Mouse (Mus musculus): ENCODE results near the gene Fads3. TPM values are rescaled to one million over a fixed set of nuclear protein-coding genes. Genes with fewer than 3 reads are reported as not detected.
A peak's percentile ranks its signal among the peaks of the same experiment; 100 is the strongest.

Gene Fads3
- polyA plus RNA-seq, 1 experiment from 2014 or later, result 3.3 TPM

DNA sequence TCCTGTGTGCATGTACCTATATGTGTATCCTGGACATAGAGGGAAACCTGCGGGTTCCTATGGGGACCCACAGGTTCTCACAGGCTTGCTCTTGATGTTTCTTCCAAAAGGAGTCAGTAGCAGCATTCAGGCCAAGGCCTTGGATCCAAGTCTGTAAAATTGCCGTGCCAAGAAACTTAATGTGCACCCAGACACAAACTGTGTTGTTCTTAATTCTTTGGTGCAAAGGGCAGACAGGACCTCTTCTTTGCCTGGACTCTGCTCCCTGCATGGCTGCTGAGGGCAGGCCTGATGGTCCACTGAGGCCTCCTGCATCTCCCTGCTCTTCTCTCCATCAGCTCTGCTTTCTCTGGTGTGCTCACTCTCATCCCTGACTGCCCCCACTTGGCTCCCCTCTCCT is 11.6 kb upstream of the Fads3 start:
- H3K4me1 ChIP-seq (ENCODE audit: control insufficient read depth, insufficient read depth, low read length), result 0 out of 2 replicates have a peak, but pooled peaks cover 3% of the 10 kb centered on the region
- ATAC-seq (ENCODE audit: insufficient number of reproducible peaks, low FRiP score, low TSS enrichment, low read depth) (no peak), DNase-seq (ENCODE audit: low spot score) (no peak)
- peaks cover 6% of the 10 kb centered on the region for H3K36me3 ChIP-seq (ENCODE audit: control insufficient read depth, insufficient read depth, low read length)
- H3K4me3 ChIP-seq (ENCODE audit: low read depth, low read length), result no peak overlapping the region
- no peaks in the 10 kb centered on the region for H3K27me3 ChIP-seq (ENCODE audit: control insufficient read depth, insufficient read depth, low read length)
- H3K9me3 ChIP-seq (ENCODE audit: control insufficient read depth, low read length), result no peaks in the 10 kb centered on the region
- H3K9ac ChIP-seq (ENCODE audit: low read length), result no peak overlapping the region
- H3K4me2 ChIP-seq (ENCODE audit: low read depth, severe bottlenecking), result no peak overlapping the region
- H3K27ac ChIP-seq (replicated peaks; ENCODE audit: low read depth, low read length), result no peak overlapping the region
- 90% methylated on average over 2 of the region's 2 CpGs for WGBS

- 0 out of 2 replicates have a peak, but pooled peaks have one; percentile 36 for ATAC-seq (ENCODE audit: insufficient number of reproducible peaks, low FRiP score, low TSS enrichment, low read depth)
- H3K36me3 ChIP-seq (ENCODE audit: control insufficient read depth, insufficient read depth, low read length), result peaks cover 2% of the 10 kb centered on the region; the same call in 1 of the 2 replicates
These were observed 8.0 kb upstream of the Fads3 start for GRCm38 (mm10) chr19:10033211-10033973.

GRCm38 (mm10) chr19:10034356-10034755 is 7.0 kb upstream of the Fads3 start:
- ATAC-seq (ENCODE audit: insufficient number of reproducible peaks, low FRiP score, low TSS enrichment, low read depth), result no peak
- Histone ChIP-seq H3K27ac (replicated peaks; ENCODE audit: low read depth, low read length) (no peak overlapping the region), H3K4me3 (ENCODE audit: low read depth, low read length) (no peak overlapping the region), H3K9ac (ENCODE audit: low read length) (no peak overlapping the region), H3K27me3 (ENCODE audit: control insufficient read depth, insufficient read depth, low read length) (no peaks in the 10 kb centered on the region), H3K36me3 (ENCODE audit: control insufficient read depth, insufficient read depth, low read length) (peaks cover 2% of the 10 kb centered on the region; the same call in 1 of the 2 replicates), H3K4me2 (ENCODE audit: low read depth, severe bottlenecking) (no peak overlapping the region), H3K9me3 (ENCODE audit: control insufficient read depth, low read length) (no peaks in the 10 kb centered on the region), H3K4me1 (ENCODE audit: control insufficient read depth, insufficient read depth, low read length) (no peaks in the 10 kb centered on the region)
- WGBS, result 92% methylated on average over 5 of the region's 5 CpGs
- DNase-seq (ENCODE audit: low spot score), result no peak

More at GRCm38 (mm10) chr19:10033211-10033973, 8.0 kb upstream of the Fads3 start:
- H3K4me1 ChIP-seq (ENCODE audit: control insufficient read depth, insufficient read depth, low read length), result no peaks in the 10 kb centered on the region
- WGBS, result 43% methylated on average over 8 of the region's 8 CpGs
- H3K27me3 ChIP-seq (ENCODE audit: control insufficient read depth, insufficient read depth, low read length), result no peaks in the 10 kb centered on the region
- no peak overlapping the region for H3K4me3 ChIP-seq (ENCODE audit: low read depth, low read length)
- no peak overlapping the region for H3K4me2 ChIP-seq (ENCODE audit: low read depth, severe bottlenecking)
- no peak overlapping the region for H3K27ac ChIP-seq (replicated peaks; ENCODE audit: low read depth, low read length)
- H3K9ac ChIP-seq (ENCODE audit: low read length), result no peak overlapping the region
- DNase-seq (ENCODE audit: low spot score), result peak; percentile 70
- no peaks in the 10 kb centered on the region for H3K9me3 ChIP-seq (ENCODE audit: control insufficient read depth, low read length)

GRCm38 (mm10) chr19:10034785-10035447 is 6.5 kb upstream of the Fads3 start:
- ATAC-seq (ENCODE audit: insufficient number of reproducible peaks, low FRiP score, low TSS enrichment, low read depth) (peak; percentile 53), DNase-seq (ENCODE audit: low spot score) (peak; percentile 92)
- H3K4me2 ChIP-seq (ENCODE audit: low read depth, severe bottlenecking), result no peak overlapping the region
- no peaks in the 10 kb centered on the region for H3K4me1 ChIP-seq (ENCODE audit: control insufficient read depth, insufficient read depth, low read length)
- H3K9me3 ChIP-seq (ENCODE audit: control insufficient read depth, low read length), result no peaks in the 10 kb centered on the region
- H3K36me3 ChIP-seq (ENCODE audit: control insufficient read depth, insufficient read depth, low read length), result no peaks in the 10 kb centered on the region
- 59% methylated on average over 8 of the region's 8 CpGs for WGBS
- no peak overlapping the region for H3K9ac ChIP-seq (ENCODE audit: low read length)
- no peak overlapping the region for H3K27ac ChIP-seq (replicated peaks; ENCODE audit: low read depth, low read length)
- no peak overlapping the region for H3K4me3 ChIP-seq (ENCODE audit: low read depth, low read length)
- no peaks in the 10 kb centered on the region for H3K27me3 ChIP-seq (ENCODE audit: control insufficient read depth, insufficient read depth, low read length)

GRCm38 (mm10) chr19:10037534-10037933 is 3.8 kb upstream of the Fads3 start:
- H3K9me3 ChIP-seq (ENCODE audit: control insufficient read depth, low read length), result no peaks in the 10 kb centered on the region
- H3K4me1 ChIP-seq (ENCODE audit: control insufficient read depth, insufficient read depth, low read length), result peaks cover 6% of the 10 kb centered on the region
- no peak overlapping the region for H3K27ac ChIP-seq (replicated peaks; ENCODE audit: low read depth, low read length)
- DNase-seq (ENCODE audit: low spot score) (no peak), ATAC-seq (ENCODE audit: insufficient number of reproducible peaks, low FRiP score, low TSS enrichment, low read depth) (no peak)
- no peak overlapping the region for H3K4me3 ChIP-seq (ENCODE audit: low read depth, low read length)
- WGBS, result 66% methylated on average over 2 of the region's 2 CpGs
- no peak overlapping the region for H3K4me2 ChIP-seq (ENCODE audit: low read depth, severe bottlenecking)
- H3K36me3 ChIP-seq (ENCODE audit: control insufficient read depth, insufficient read depth, low read length), result no peaks in the 10 kb centered on the region
- no peaks in the 10 kb centered on the region for H3K27me3 ChIP-seq (ENCODE audit: control insufficient read depth, insufficient read depth, low read length)
- no peak overlapping the region for H3K9ac ChIP-seq (ENCODE audit: low read length)

- Histone ChIP-seq H3K9me3 (ENCODE audit: control insufficient read depth, low read length) (no peaks in the 10 kb centered on the region), H3K9ac (ENCODE audit: low read length) (no peak overlapping the region), H3K4me2 (ENCODE audit: low read depth, severe bottlenecking) (no peak overlapping the region), H3K36me3 (ENCODE audit: control insufficient read depth, insufficient read depth, low read length) (no peaks in the 10 kb centered on the region), H3K27me3 (ENCODE audit: control insufficient read depth, insufficient read depth, low read length) (no peaks in the 10 kb centered on the region), H3K27ac (replicated peaks; ENCODE audit: low read depth, low read length) (no peak overlapping the region), H3K4me1 (ENCODE audit: control insufficient read depth, insufficient read depth, low read length) (peaks cover 6% of the 10 kb centered on the region), H3K4me3 (ENCODE audit: low read depth, low read length) (no peak overlapping the region)
- no peak for DNase-seq (ENCODE audit: low spot score)
- 85% methylated on average over 3 of the region's 3 CpGs for WGBS
- ATAC-seq (ENCODE audit: insufficient number of reproducible peaks, low FRiP score, low TSS enrichment, low read depth), result no peak
These were observed 3.0 kb upstream of the Fads3 start for GRCm38 (mm10) chr19:10038364-10038763.

- H3K4me1 ChIP-seq (ENCODE audit: control insufficient read depth, insufficient read depth, low read length), result peaks cover 6% of the 10 kb centered on the region
- 13% methylated on average over 3 of the region's 3 CpGs for WGBS
- H3K36me3 ChIP-seq (ENCODE audit: control insufficient read depth, insufficient read depth, low read length), result no peaks in the 10 kb centered on the region
- H3K27ac ChIP-seq (replicated peaks; ENCODE audit: low read depth, low read length), result no peak overlapping the region
- no peaks in the 10 kb centered on the region for H3K27me3 ChIP-seq (ENCODE audit: control insufficient read depth, insufficient read depth, low read length)
- no peak overlapping the region for H3K4me3 ChIP-seq (ENCODE audit: low read depth, low read length)
- no peak for ATAC-seq (ENCODE audit: insufficient number of reproducible peaks, low FRiP score, low TSS enrichment, low read depth)
- H3K9me3 ChIP-seq (ENCODE audit: control insufficient read depth, low read length), result no peaks in the 10 kb centered on the region
- H3K4me2 ChIP-seq (ENCODE audit: low read depth, severe bottlenecking), result no peak overlapping the region
- no peak for DNase-seq (ENCODE audit: low spot score)
- H3K9ac ChIP-seq (ENCODE audit: low read length), result no peak overlapping the region
These were observed 2.5 kb upstream of the Fads3 start for GRCm38 (mm10) chr19:10038910-10039309.

- no peaks in the 10 kb centered on the region for H3K9me3 ChIP-seq (ENCODE audit: control insufficient read depth, low read length)
- WGBS, result 75% methylated on average over 2 of the region's 2 CpGs
- H3K4me2 ChIP-seq (ENCODE audit: low read depth, severe bottlenecking), result no peak overlapping the region
- ATAC-seq (ENCODE audit: insufficient number of reproducible peaks, low FRiP score, low TSS enrichment, low read depth) (no peak), DNase-seq (ENCODE audit: low spot score) (no peak)
- no peak overlapping the region for H3K9ac ChIP-seq (ENCODE audit: low read length)
- no peaks in the 10 kb centered on the region for H3K27me3 ChIP-seq (ENCODE audit: control insufficient read depth, insufficient read depth, low read length)
- H3K4me3 ChIP-seq (ENCODE audit: low read depth, low read length), result no peak overlapping the region
- no peaks in the 10 kb centered on the region for H3K36me3 ChIP-seq (ENCODE audit: control insufficient read depth, insufficient read depth, low read length)
- peaks cover 6% of the 10 kb centered on the region for H3K4me1 ChIP-seq (ENCODE audit: control insufficient read depth, insufficient read depth, low read length)
- no peak overlapping the region for H3K27ac ChIP-seq (replicated peaks; ENCODE audit: low read depth, low read length)
These were observed 1.8 kb upstream of the Fads3 start for GRCm38 (mm10) chr19:10039615-10040014.
